Mouse (Mus musculus) skeletal muscle tissue, adult 2 months (tissue): ENCODE results near the gene Notch2.

Experiments
- DNase-seq: peaks from one replicate; pipeline ENCODE4 v3.0.0-alpha.2; 2012; ENCODE audit warnings: low read depth, low spot score

Gene Notch2

DNA sequence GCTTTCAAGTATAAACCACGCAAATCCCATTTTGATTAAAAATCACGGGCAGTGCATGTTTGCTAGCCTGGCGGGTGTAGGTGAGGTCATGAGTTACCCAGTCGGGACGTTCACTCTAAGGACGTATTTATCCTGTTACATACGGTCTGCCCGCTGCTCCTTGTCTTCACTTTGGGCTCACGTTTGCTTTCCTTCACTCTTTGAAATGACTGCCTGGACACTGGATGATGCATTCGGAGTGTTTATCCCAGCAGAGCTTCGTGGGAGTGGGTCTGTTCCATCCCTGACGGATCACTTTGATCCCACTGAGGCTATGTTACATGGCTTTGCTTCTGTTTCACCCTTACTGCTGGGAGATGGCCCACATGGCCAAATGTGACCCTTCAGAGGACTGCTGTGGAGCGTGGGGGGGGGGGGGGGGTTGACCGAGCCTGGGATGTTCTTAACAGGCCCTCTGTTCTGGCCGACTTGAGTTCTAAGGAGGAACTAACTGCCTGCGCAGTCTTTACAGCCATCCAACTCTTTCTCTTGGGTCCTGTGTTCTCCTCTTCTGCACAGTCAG is 38.2 kb downstream of the Notch2 start:
- no peak for DNase-seq

DNA sequence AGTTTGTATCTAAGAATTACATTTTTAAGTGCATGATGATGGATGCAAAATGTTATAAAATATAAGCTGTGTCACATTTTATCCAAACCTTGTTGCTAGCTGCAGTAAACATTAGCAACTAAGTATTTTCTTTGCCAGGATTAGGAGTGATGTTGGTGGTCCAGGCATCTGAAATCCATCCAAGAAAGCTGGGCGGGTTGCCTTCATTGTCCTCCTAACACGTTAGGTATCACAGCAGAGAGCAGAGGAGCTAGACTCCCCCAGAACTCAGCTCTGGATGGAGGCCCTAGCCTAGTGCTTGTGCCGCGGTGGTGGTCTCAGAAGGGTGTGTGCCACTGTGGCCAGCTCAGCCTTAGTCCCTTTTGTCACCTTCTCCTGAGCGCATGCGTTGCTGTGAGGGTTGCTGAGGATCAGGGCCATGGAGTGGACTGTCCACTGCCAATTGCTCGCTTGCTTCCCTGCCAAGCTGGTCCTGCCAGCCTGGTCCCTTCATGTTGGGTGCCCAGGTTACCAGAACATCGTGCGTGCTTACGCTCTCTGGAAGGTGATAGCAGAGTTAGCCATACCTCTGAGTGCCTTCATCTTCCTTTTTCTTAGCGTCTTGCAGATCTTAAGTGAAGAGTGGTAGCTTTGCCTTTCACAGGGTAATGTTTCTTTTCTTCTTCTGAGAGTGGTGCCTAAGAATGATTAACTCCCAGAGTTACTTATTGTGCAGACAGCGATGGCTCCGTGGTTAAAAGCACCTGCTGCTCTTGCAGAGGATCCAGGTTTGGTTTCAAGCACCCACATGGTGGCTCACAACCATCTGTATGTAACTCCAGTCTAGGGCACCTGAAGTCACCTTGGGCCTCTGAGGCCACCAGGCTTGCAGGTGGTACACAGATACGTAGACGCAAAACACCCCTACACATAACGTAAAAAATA is 39.4 kb downstream of the Notch2 start:
- DNase-seq, result no peak

DNA sequence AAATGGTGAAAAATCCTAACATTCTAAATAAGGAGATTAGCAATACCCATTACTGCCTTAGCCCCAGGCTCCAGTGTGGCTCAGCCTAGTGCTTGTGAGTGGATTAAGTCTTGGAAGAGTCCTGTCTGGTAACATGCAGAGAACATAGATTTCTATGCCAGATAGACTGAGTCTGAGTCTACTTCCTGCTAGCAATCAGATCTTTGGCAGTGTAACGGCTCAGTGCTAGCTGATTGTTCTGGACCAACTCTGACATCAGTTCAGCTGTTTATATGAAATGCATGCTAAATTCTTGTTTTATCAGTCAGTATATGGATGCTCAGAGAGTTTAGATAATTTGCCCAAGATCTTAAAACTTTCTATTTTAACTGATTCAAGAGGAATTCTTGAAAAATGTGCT is 40.5 kb downstream of the Notch2 start:
- no peak for DNase-seq

DNA sequence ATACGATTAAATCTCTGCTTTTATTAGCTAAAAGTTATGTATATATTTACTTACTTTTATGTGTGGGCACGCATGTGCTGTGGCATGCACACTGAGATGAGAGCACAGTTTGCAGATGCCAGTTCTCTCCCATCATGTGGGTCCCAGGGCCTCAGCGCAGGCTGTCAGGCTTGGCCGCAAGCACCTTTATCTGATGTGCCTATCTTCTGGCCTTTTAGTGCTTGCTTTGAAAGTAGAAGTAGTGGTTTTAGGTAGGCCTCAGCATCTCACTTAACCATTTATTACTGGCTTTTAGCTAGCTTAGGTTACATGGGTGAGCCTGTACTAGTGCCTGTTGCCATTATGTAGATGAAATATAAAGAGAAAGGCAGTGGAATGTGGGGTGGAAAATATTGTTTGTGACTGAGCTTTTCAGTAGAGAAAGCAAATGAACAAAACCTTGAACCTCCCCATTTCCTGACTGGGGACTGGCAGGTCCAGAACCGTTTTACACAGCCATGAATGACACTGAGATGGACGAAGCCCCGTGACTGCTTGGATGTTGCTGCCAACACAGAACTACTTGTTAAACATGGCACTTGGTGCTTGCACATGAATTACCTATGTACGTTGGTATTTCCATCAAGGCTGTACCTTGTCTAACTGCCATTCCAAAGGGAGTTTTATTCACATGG is 41.1 kb downstream of the Notch2 start:
- DNase-seq, result no peak

DNA sequence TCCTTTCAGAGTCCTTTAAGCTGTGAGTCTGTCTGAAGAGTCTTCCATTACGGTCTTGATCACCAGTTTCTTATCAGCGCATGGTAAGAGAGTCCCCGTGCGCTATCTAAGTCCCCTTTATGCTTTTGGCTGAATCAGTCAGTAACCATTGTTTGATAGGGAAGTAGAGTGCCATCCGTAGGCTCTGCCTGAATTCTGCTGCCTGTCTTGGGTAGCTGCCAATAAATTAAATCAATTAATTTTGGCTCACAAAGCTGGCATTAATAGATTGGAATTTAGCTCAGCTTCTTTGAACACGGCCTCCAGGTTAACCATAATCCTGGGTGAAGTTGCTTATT is 41.6 kb downstream of the Notch2 start:
- no peak for DNase-seq

DNA sequence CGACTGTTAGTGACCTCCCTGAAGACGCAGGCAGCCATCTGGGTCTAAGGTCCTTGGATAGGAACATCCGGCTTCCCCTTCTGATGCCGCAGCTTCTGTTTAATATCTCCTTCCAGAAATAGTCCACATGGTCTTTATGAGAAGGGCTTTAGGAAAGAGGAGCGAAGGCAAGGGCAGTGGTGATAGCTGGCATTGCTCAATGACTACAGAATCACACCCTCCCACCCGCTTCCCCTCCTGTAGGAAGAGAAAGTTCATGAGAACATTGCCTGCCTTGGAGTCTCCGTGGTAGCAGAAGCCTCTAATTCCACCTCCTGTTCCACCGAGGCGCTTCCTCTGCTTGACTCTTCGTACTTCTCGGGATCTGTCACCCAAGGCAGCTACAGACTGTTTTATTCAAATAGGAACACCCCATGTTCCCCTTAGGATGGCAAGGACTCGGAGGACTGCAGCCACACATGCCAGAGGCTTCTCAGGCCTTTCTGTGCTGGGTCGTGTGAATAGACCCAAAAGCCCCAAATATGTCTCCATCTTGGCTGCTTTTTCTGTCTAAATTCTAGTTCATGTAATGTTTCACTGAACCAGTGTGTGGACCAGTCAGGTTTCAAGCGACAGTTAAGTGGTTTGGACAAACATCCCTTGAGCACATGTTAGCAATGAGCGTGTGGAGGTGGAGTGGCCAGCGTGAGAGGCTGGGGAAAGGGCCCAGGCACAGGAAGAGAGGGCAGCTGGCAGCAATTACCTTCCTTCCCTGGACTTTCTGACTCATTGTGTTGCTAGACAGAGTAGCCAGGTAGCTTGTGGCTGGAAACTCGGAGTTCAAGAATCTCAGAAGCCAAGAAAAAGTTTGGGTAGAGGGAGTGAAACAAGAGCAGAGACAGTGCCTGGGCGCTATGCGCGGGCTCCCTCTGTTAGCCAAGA is 42.7 kb downstream of the Notch2 start:
- no peak for DNase-seq

DNA sequence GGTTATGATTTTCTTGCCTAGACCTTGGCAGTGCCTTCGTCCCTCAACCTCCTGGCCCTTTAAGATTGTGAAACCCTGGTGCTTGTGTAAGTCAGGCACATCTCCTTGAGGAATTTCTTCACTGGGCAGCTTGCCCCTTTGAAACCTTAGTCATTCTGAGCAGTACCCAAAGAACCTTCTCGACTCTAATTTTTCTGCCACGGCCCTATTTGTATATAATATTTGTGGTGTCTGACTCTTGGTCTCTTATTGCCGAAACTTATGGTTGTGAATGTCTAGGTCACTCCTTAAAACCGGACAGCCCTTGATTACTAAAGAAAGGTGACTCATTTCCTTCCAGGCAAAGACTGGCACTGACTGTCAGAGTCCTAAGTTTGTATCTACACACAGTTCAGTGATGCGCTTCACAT is 43.6 kb downstream of the Notch2 start:
- DNase-seq, result peak; percentile 79

DNA sequence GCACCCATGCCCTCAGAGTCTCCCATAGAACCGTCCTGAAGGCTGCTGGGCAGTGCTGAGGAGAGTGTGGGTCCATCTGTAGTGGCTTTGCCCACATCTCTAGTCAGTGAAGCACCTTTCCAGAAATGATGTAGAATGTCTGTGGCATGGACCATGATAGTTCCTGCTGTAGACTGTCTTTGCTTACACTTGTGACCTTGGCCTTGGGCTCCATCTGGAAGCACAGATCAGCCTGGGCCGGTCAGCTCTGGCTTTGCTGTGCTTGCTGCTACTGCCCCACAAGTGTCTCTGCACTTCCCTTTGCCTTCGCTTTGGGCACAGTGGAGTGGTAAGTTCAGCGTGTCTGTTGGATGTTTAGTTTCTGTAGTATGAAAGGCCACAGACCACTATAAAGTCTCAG is 45.7 kb downstream of the Notch2 start:
- DNase-seq, result no peak

DNA sequence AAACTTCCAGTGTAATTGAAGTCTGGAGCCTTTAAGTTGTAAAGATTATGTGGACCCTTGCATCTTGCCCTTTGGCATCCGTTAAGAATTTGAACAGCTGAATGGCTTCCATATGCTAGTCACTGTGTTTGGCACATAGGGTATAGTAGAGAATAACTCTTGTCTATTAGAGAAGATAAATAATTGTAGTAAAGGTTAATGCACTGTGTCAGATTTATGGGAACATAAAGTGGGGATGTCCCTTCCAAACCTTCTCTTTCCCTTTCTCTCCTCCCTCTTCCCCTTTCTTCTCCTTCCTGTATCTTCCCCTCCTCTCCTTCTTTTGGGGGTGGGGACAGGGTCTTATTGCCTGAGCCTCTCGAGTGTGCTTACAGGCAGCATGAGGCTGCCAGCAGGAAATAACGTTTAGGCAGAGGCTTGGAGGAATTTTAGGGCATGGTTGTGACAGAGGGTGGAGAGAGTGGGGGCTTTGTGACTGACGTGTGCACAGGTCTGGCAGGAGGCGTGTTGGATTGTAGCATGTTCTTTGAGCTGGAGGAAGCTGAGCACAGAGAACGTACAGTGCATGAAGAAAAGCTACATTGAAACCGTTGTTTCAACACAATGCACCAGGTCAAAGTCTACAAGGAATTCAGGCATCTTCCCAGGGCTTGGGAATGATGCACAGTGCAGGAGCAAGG is 47.8 kb downstream of the Notch2 start:
- no peak for DNase-seq

DNA sequence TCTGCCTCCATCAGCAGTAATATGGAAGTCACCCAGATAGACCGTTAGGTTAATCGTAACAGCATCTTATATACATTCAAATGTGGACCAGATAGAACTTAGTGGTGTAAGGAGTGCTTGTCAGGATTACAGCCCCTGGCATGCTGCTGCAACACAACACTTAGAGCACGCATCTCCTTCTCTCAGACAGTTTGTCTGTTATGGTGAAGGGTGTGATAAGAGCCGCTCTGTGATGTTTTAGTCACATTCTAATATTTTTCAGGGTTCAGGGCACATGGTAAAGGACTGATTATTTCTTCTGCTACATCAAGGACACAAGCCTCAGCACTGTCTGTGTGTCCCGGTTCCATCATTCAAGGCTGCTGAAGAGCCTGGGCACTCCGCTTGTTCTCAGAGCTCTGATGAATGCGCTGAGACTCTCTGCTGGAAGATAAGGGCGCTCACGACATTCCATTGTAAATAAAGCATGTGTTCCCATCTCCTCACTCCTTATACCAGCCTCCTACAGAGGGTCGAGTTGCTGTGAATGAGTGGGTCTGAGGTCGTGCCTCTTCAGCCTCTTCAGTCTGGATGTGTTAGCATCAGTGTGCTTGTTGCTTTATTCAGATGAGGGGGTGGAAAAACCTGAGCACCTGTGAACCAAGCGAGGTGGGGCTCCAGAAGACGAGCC is 48.5 kb downstream of the Notch2 start:
- no peak for DNase-seq

DNA sequence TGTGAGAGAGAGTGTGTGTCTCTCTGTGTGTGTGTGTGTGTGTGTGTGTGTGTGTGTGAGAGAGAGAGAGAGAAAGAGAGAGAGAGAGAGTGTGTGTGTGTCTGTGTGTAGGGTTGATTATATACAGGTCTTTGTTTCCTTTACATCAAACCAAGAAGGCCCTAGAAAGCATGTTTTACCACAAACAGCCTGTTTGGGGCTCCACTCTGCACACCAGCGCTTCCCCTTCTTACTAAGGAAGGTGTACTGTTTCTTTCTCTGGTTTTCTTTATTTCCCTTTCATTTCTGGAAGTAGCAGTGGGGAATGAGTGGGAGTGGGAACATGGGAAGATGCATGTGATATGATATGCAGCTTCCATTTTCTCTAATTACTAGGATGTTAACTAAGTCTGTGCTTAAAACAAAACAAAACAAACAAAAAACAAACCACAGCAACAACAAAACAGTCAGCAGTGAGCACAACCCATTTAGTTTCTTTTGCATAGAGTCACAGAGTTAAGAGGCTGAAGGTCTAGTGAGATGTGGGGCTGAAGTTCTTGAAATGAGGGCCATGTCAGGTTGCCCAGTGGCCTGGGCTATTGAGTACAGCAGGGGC is 49.4 kb downstream of the Notch2 start:
- DNase-seq, result no peak

DNA sequence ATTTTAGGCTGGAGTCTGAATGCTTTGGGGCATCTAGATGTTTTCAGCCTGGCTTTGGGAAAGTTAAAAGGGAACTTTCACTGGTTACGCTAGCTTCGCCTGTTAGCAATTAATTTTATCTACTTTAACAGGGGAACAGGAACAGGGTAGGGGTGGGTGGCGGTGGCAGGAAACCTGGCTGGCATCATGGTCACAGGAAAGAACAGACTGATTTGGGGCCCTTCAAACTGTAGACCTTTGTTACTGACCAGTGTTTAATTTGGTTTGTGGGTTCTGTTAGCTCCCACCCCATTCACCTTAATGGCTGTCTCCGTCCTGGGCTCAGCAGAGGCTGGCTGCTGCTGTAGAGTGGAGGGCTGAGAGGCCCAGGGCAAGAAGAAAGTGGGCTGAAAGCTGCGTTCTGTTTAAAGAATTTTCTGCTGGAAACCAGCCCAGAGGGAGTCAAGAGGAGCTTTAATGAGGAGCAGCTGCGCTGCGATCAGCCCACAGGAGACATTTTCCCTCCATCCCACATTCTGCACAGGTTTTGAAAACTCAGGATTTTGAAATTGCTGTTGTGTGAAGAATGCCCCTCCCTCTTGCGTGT is 50.0 kb downstream of the Notch2 start:
- peak; percentile 68 for DNase-seq

DNA sequence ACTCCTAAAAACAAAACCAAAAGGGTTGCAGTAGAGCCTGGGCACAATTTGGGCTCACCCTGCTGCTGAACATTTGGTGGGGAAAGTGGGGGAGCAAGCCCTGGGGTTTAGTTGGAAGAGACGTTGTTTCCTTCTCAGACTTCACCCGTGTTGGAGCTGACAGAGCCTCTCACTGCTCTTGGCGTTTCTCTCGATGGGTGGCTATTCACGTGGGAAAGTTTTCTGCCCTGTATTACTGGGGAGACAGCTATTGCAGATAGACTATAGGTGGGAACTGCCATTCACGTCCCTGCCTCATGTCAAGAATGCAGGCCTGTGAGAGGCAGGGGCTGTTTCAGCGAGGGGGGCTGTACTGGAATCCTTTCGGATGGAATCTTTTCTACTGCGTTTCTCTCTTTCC is 50.5 kb downstream of the Notch2 start:
- DNase-seq, result no peak

DNA sequence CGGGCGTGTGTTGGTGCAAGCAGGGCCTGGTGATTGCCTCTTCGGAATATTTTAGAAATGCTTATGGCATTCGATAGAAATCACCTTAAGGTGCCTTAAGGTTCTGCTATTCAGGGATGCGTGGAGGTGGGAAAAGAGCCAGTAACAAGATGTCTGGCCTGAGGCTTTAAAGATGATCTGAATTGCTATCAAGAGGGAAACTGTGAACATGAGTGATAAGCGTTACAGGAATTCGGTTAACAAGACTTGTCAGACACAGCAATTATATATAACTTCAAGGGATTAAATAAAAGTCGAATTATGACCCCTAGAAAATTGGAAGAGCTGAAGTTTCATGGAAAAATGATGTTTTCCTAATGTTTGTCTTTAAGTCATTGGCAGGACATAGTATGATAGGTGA is 51.7 kb downstream of the Notch2 start:
- no peak for DNase-seq

DNA sequence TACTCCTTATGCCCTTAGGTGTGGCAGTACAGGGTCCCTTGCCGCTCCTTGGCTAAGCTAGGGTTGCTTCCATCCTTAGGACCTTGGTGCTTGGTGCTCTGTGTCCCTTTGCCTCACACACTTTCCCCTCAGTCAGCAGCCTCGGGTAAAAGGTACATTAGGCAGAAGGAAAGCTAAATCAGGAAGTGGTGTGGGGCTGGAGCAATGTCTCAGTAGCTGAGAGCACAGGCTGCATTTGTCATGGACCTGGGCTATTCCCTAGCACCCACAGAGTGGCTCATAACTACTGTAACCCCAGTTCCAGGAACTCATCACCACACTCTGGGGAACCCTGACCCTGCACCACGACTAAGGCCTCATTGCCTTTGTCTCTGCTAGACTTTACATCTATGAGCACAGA is 53.1 kb downstream of the Notch2 start:
- no peak for DNase-seq

DNA sequence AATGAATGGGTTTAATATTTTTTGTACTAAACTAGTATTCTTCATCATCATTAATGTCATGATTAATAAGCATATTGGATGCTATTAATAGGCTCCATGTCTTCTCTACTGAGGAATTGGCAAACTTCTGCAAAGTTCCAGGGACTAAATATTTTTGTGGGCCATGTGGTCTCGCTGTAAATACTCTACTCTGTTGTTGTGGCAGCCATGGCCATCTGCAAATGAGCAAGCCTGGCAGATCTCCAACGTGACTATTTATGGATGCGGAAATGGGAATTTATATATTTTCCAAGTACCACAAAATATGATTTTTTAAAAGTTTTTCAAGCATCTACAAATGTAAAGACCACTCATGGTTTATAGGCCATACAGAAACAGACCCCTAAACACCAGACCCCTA is 54.1 kb downstream of the Notch2 start:
- no peak for DNase-seq

DNA sequence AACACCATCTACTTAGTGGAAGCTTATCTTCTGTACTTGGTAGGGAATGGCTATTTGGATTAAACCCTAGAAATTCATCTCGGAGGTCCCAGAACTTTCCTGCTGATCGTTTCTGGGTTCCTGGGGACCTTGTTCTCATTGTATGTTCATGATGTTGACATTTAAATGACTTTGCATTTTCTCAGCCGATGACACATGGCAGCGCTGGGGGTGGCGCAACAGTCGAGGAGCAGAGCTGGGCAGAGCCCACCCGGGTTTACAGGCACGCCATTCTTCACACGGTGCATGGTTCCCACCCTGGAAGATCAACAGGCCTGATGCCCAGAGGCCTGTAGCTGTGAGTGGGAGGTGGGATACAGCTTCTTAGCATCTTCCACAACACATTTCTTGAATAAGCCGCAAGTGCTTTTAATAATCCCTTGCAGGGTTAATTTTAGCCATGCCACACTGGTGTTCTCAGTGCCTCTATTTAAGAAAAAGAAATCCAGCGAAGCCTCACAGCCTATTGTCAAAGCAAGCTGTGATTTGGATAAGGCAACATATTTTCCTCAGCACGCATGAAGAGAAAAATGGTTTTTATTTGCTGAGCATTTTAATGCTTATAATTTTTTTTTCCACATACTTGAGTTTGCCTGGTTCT is 54.6 kb downstream of the Notch2 start:
- no peak for DNase-seq

DNA sequence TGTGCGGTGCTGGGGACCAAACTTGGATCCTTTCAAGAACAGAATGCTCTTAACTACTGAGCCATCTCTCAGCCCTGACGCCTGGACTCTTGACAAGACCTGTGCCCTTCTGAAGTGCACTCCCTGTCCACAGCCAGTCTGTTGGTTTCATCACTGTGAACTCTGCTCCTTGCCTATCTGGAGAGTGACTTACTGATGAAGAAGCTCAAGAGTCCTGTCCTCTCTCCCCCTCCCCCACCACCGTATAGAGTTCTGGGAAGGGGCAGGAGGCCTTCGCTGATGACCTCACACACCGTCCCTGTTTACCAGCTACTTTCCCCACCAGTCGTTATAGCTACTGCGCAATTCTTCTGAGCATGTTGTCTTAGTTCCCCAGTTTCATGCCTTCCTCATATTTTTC is 55.8 kb downstream of the Notch2 start:
- DNase-seq, result no peak

DNA sequence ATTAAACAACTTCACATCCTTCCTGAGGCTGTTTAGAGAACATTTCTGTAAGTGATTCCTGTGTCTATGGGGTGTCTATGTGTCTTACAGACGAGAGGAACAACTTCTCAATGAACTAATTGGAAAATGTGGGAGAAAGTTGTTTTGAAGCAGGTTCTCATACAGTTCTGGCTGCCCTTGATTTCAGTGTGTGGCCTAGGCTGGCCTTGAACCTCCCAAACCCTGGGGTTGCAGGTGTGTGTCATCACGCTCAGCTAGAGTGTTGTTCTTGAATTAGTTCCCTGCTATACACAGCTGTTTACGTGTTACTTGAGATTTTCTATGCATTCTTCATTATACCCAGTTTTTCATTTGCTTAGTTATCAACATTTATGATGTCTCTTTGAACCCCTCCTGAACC is 56.5 kb downstream of the Notch2 start:
- DNase-seq, result no peak
